Mouse (Mus musculus) thymus, adult 2 months (tissue): Measurements from ENCODE around the gene Saxo2. TPM values are rescaled to one million over a fixed set of nuclear protein-coding genes. Genes with fewer than 3 reads are reported as not detected.

ENCODE experiments used
- DNase-seq: peaks from one replicate; pipeline ENCODE4 v3.0.0; 2021
- H3K27ac ChIP-seq: fragments of 200-500 bp; 2 replicates; pipeline ENCODE4 v1.5.1; 2012; ENCODE audit warnings: low read length, control low read depth; ENCODE audit not compliant: control insufficient read depth, insufficient read depth
- H3K27me3 ChIP-seq: fragments of 200-500 bp; 2 replicates; pipeline ENCODE4 v1.6.1; 2012; ENCODE audit warnings: mild to moderate bottlenecking, low read length, moderate library complexity, mixed read lengths; ENCODE audit not compliant: control insufficient read depth, insufficient read depth
- H3K36me3 ChIP-seq: fragments of 200-500 bp; 2 replicates; pipeline ENCODE4 v1.6.1; 2012; ENCODE audit warnings: mild to moderate bottlenecking, low read length, moderate library complexity; ENCODE audit not compliant: control insufficient read depth, insufficient read depth
- H3K4me1 ChIP-seq: fragments of 200-500 bp; replicated peaks from 2 replicates; pipeline ENCODE4 v1.6.1; 2012; ENCODE audit warnings: low read length; ENCODE audit not compliant: control insufficient read depth, insufficient read depth
- H3K4me3 ChIP-seq: fragments of 200-500 bp; 2 replicates; pipeline ENCODE4 v1.5.1; 2012; ENCODE audit warnings: mild to moderate bottlenecking, low read length, control low read depth, moderate library complexity; ENCODE audit not compliant: control insufficient read depth, insufficient read depth
- CTCF ChIP-seq: fragments of 200-500 bp; IDR thresholded peaks from 2 replicates; pipeline ENCODE4 v1.5.1; 2012; ENCODE audit warnings: mild to moderate bottlenecking, control low read depth, low read length, moderate library complexity, borderline replicate concordance; ENCODE audit not compliant: control insufficient read depth, poor library complexity, insufficient read depth; ENCODE audit errors: extremely low read depth
- POLR2A ChIP-seq: fragments of 200-500 bp; IDR thresholded peaks from 2 replicates; pipeline ENCODE4 v1.6.1; 2012; ENCODE audit warnings: mild to moderate bottlenecking, low read length, control low read depth, moderate library complexity; ENCODE audit not compliant: control insufficient read depth, poor library complexity, insufficient read depth; ENCODE audit errors: extremely low read depth
- WGBS: fragments of 180-500 bp; shearing (Covaris S2); methylation state at CpG from one replicate; pipeline ENCODE4 v1.1.7; 2018; 5-methylcytosine and 5-hydroxymethylcytosine counted together
- polyA plus RNA-seq: library from polyadenylated mRNA; depleted of rRNA; stranded (reverse); fragments of >200 nt; gene quantifications from 2 replicates; pipeline ENCODE4 v1.2.3, GENCODE M21; 2012; rRNA removed

Gene Saxo2
- 1.2 and 1.6 TPM in 2 replicates for polyA plus RNA-seq

GRCm38 (mm10) chr7:82648353-82649080 is at the start of gene Saxo2, which contains the start of gene Efl1:
TSS of gene Saxo2 (minus strand) at chr7:82648528.
TSS of gene Efl1 (plus strand) at chr7:82648614.
- WGBS, result under 1% methylated on average over 46 of the region's 46 CpGs

GRCm38 (mm10) chr7:82697668-82698067 is 49.3 kb upstream of the Saxo2 start:
- 91% methylated on average over 8 of the region's 8 CpGs for WGBS
- peak; percentile 68; the same call in 1 of the 2 replicates for TF ChIP-seq CTCF
- TF ChIP-seq POLR2A, result no peak
- Histone ChIP-seq H3K27me3 (no peaks in the 10 kb centered on the region), H3K36me3 (peaks cover 30% of the 10 kb centered on the region), H3K4me1 (no peaks in the 10 kb centered on the region), H3K4me3 (no peak overlapping the region), H3K27ac (no peak overlapping the region)
- no peak for DNase-seq

More at GRCm38 (mm10) chr7:82648353-82649080, at the start of gene Saxo2, which contains the start of gene Efl1:
- no peaks in the 10 kb centered on the region for H3K36me3 ChIP-seq
- DNase-seq, result peak; percentile 98
- no peaks in the 10 kb centered on the region for H3K27me3 ChIP-seq
- H3K4me3 ChIP-seq, result peak within 1 kb of the TSS; percentile 79
- TF ChIP-seq POLR2A, result peak; percentile 53; the same call in 1 of the 2 replicates
- TF ChIP-seq CTCF, result no peak
- H3K4me1 ChIP-seq, result peaks cover 4% of the 10 kb centered on the region
- H3K27ac ChIP-seq, result no peak within 1 kb of the TSS

GRCm38 (mm10) chr7:82691021-82691738 is 42.9 kb upstream of the Saxo2 start:
- TF ChIP-seq POLR2A, result no peak
- no peak for TF ChIP-seq CTCF
- peaks cover 26% of the 10 kb centered on the region for H3K36me3 ChIP-seq
- 24% methylated on average over 6 of the region's 6 CpGs for WGBS
- H3K27me3 ChIP-seq, result no peaks in the 10 kb centered on the region
- H3K4me1 ChIP-seq, result peaks cover 7% of the 10 kb centered on the region
- no peak for DNase-seq
- no peak overlapping the region for H3K4me3 ChIP-seq
- H3K27ac ChIP-seq, result peak overlapping the region; percentile 64

- Histone ChIP-seq H3K27me3 (no peaks in the 10 kb centered on the region), H3K4me3 (no peak overlapping the region), H3K4me1 (peaks cover 7% of the 10 kb centered on the region), H3K27ac (no peak overlapping the region), H3K36me3 (peaks cover 25% of the 10 kb centered on the region)
- no peak for DNase-seq
- WGBS, result 68% methylated on average over 3 of the region's 3 CpGs
- TF ChIP-seq CTCF, result no peak
- TF ChIP-seq POLR2A, result no peak
Observed at GRCm38 (mm10) chr7:82688736-82689135, 40.4 kb upstream of the Saxo2 start.

GRCm38 (mm10) chr7:82679901-82680300 is 31.6 kb upstream of the Saxo2 start:
- no peak for DNase-seq
- Histone ChIP-seq H3K27me3 (no peaks in the 10 kb centered on the region), H3K36me3 (peaks cover 13% of the 10 kb centered on the region), H3K4me3 (no peak overlapping the region), H3K27ac (no peak overlapping the region), H3K4me1 (no peaks in the 10 kb centered on the region)
- TF ChIP-seq CTCF (no peak), POLR2A (no peak)
- WGBS, result 98% methylated on average over 5 of the region's 5 CpGs

GRCm38 (mm10) chr7:82676834-82677233 is 28.5 kb upstream of the Saxo2 start:
- Histone ChIP-seq H3K36me3 (peaks cover 9% of the 10 kb centered on the region), H3K27me3 (no peaks in the 10 kb centered on the region), H3K27ac (no peak overlapping the region), H3K4me3 (no peak overlapping the region), H3K4me1 (no peaks in the 10 kb centered on the region)
- 88% methylated on average over 6 of the region's 6 CpGs for WGBS
- TF ChIP-seq CTCF (no peak), POLR2A (no peak)
- no peak for DNase-seq
